Mouse (Mus musculus): ENCODE measurements around the gene Strbp. TPM values are rescaled to one million over a fixed set of nuclear protein-coding genes. Genes with fewer than 3 reads are reported as not detected.

The Strbp gene
- total RNA-seq, 2 experiments from 2014 or later, result 33.8 to 63.0 TPM

GRCm38 (mm10) chr2:37442611-37443591 lies 260.8 kb downstream of the Strbp start, which contains the start of the genes Zbtb26, Zbtb6 and Rabgap1:
Zbtb26 (minus strand) TSS chr2:37443135.
Zbtb6 (minus strand) TSS chr2:37443171.
Rabgap1 (plus strand) TSS chr2:37443279.
- ATAC-seq (replicated peaks; ENCODE audit: poor library complexity, severe bottlenecking), result peak; percentile 99

Other genes with a start within 250 kb of the Strbp start
- gene Gpr21, start 187.5 kb downstream of the Strbp start, total RNA-seq (2014; fragmentation: Nextera tagmentation), result 0.84 and 2.1 TPM in 2 replicates
- gene Gpr21, start 187.5 kb downstream of the Strbp start, total RNA-seq (2017), result 0.69 and 1.3 TPM in 2 replicates
- not detected in 2 replicates for gene Crb2, start 72.4 kb upstream of the Strbp start, total RNA-seq (2014; fragmentation: Nextera tagmentation)
- gene Crb2, start 72.4 kb upstream of the Strbp start, total RNA-seq (2017), result not detected in 2 replicates